Mouse (Mus musculus) CH12.LX (cell line): Measurements from ENCODE around the gene AC131692.1.

Experiments used
- CHD2 ChIP-seq: IDR thresholded peaks from 2 replicates; pipeline ENCODE4 v1.6.1; 2011; ENCODE audit warnings: low read length, improper control_type of control experiment
- CTCF ChIP-seq, 2 experiments: IDR thresholded peaks in 1 of 2; conservative IDR thresholded peaks in 1 of 2; 2 replicates each; pipeline ENCODE4 v1.5.1; 2011 to 2012; ENCODE audit warnings: low read depth in 2 of 2, low read length in 2 of 2, improper control_type of control experiment in 1 of 2, inconsistent platforms in 1 of 2, mild to moderate bottlenecking in 1 of 2, moderate library complexity in 1 of 2
- EP300 ChIP-seq: IDR thresholded peaks from 2 replicates; pipeline ENCODE4 v1.6.1; 2011; ENCODE audit warnings: low read length, improper control_type of control experiment
- HCFC1 ChIP-seq: IDR thresholded peaks from 2 replicates; pipeline ENCODE4 v1.6.1; 2012; ENCODE audit warnings: low read depth, mild to moderate bottlenecking, inconsistent platforms, low read length, improper control_type of control experiment
- MAX ChIP-seq: IDR thresholded peaks from 2 replicates; pipeline ENCODE4 v1.6.1; 2011; ENCODE audit warnings: low read length, improper control_type of control experiment
- MXI1 ChIP-seq: IDR thresholded peaks from 2 replicates; pipeline ENCODE4 v1.6.1; 2011; ENCODE audit warnings: mild to moderate bottlenecking, low read depth, low read length, improper control_type of control experiment
- MYC ChIP-seq: IDR thresholded peaks from 2 replicates; pipeline ENCODE4 v1.6.1; 2011; ENCODE audit warnings: low read depth, mild to moderate bottlenecking, improper control_type of control experiment, low read length
- NELFE ChIP-seq: IDR thresholded peaks from 2 replicates; pipeline ENCODE4 v1.6.1; 2011; ENCODE audit warnings: low read depth, low read length, improper control_type of control experiment
- POLR2A ChIP-seq: IDR thresholded peaks from 2 replicates; pipeline ENCODE4 v1.6.1; 2011; ENCODE audit warnings: low read depth, mild to moderate bottlenecking, improper control_type of control experiment, low read length
- RCOR1 ChIP-seq: conservative IDR thresholded peaks from 2 replicates; pipeline ENCODE4 v1.6.1; 2012; ENCODE audit warnings: low read depth, mild to moderate bottlenecking, inconsistent platforms, low read length, improper control_type of control experiment
- TBP ChIP-seq: conservative IDR thresholded peaks from 2 replicates; pipeline ENCODE4 v1.6.1; 2011; ENCODE audit warnings: low read depth, low read length, improper control_type of control experiment
- USF1 ChIP-seq: IDR thresholded peaks from 2 replicates; pipeline ENCODE4 v1.6.1; 2014; ENCODE audit warnings: low read depth, mild to moderate bottlenecking, inconsistent platforms, low read length, improper control_type of control experiment
- ZNF384 ChIP-seq: IDR thresholded peaks from 2 replicates; pipeline ENCODE4 v1.6.1; 2012; ENCODE audit warnings: low read depth, low read length, improper control_type of control experiment, inconsistent platforms

- no peak for TF ChIP-seq CTCF (conservative IDR thresholded peaks at IDR 0.05 in 1 of 2, IDR thresholded peaks at IDR 0.05 in 1 of 2; ENCODE audit: low read depth in 2 of 2, low read length in 2 of 2)
- TF ChIP-seq MXI1 = peak; percentile 78; the same call in 1 of the 2 replicates
- peak; percentile 88 for TF ChIP-seq MAX
- TF ChIP-seq POLR2A = peak; percentile 72
- TF ChIP-seq MYC = peak; percentile 83; the same call in 1 of the 2 replicates
- 0 out of 2 replicates have a peak, but pooled peaks have one; percentile 40 for TF ChIP-seq RCOR1
- peak; percentile 75 for TF ChIP-seq NELFE
- no peak for TF ChIP-seq EP300
- TF ChIP-seq HCFC1 = peak; percentile 92
- TF ChIP-seq ZNF384 = peak; percentile 50
- peak; percentile 87 for TF ChIP-seq TBP
- no peak for TF ChIP-seq USF1
- TF ChIP-seq CHD2 = peak; percentile 85; the same call in 1 of the 2 replicates
These were observed 17.4 kb upstream of the AC131692.1 start, which contains the start of gene Vps51 for GRCm38 (mm10) chr19:6076564-6077393.
